Mouse (Mus musculus) embryonic facial prominence, embryonic 13.5 days (tissue): ENCODE data around the gene Npas1. TPM values are rescaled to one million over a fixed set of nuclear protein-coding genes. Genes with fewer than 3 reads are reported as not detected.

Experiments used
- ATAC-seq: fragments of 200-750 bp; cut with Nextera tagmentation; 2 replicates; pipeline ENCODE4 v1.8.0; 2017; ENCODE audit warnings: low read depth; ENCODE audit not compliant: insufficient number of reproducible peaks, insufficient read depth, low FRiP score, low TSS enrichment
- H3K27ac ChIP-seq: fragments of 300-500 bp; sonication (generic); 2 replicates; pipeline ENCODE4 v1.5.1; 2015; ENCODE audit warnings: moderate library complexity, mild to moderate bottlenecking, inconsistent platforms
- H3K27me3 ChIP-seq: fragments of 300-500 bp; sonication (generic); 2 replicates; pipeline ENCODE4 v1.6.1; 2015; ENCODE audit warnings: mild to moderate bottlenecking, inconsistent platforms
- H3K36me3 ChIP-seq: fragments of 300-500 bp; sonication (generic); 2 replicates; pipeline ENCODE4 v1.6.1; 2015; ENCODE audit warnings: mild to moderate bottlenecking, inconsistent platforms
- H3K4me1 ChIP-seq: fragments of 300-500 bp; sonication (generic); 2 replicates; pipeline ENCODE4 v1.6.1; 2015; ENCODE audit warnings: inconsistent platforms
- H3K4me2 ChIP-seq: fragments of 300-500 bp; sonication (generic); 2 replicates; pipeline ENCODE4 v1.6.1; 2015; ENCODE audit warnings: moderate library complexity, mild to moderate bottlenecking, inconsistent platforms
- H3K4me3 ChIP-seq: fragments of 300-500 bp; sonication (generic); 2 replicates; pipeline ENCODE4 v1.5.1; 2015; ENCODE audit warnings: mild to moderate bottlenecking, inconsistent platforms
- H3K9ac ChIP-seq: fragments of 300-500 bp; sonication (generic); 2 replicates; pipeline ENCODE4 v1.6.1; 2015; ENCODE audit warnings: mild to moderate bottlenecking, inconsistent platforms
- H3K9me3 ChIP-seq: fragments of 300-500 bp; sonication (generic); 2 replicates; pipeline ENCODE4 v1.6.1; 2016; ENCODE audit warnings: inconsistent platforms
- WGBS: fragments of 180-500 bp; shearing (Covaris S2); methylation state at CpG from one replicate; pipeline ENCODE4 v1.1.7; 2015; ENCODE audit warnings: mixed read lengths; 5-methylcytosine and 5-hydroxymethylcytosine counted together
- polyA plus RNA-seq: library from polyadenylated mRNA; unstranded; fragments of >200 nt; fragmentation: Nextera tagmentation; extraction: Ambion mirVana; gene quantifications from 2 replicates; pipeline ENCODE4 v1.2.1, GENCODE M21; 2015

Npas1 gene
- polyA plus RNA-seq, 1 experiment from 2014 or later, result 0.42 TPM

DNA sequence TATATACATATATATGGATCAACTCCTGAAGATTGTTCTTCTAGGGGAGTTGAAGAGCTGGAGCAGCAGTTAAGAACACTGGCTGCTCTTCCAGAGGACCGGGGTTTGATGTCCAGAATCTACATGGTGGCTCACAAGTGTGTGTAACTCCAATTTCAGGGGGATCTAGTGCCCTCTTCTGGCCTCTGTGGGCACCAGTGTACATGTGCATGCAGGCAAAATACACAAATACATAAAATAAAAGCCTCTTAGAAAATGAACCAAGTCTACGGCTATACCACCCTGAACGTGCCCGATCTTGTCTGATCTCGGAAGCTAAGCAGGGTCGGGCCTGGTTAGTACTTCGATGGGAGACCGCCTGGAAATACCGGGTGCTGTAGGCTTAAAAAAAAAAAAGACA, 6.0 kb downstream of the Npas1 start:
- ATAC-seq, result no peak
- H3K4me2 ChIP-seq, result no peak overlapping the region
- H3K4me1 ChIP-seq, result peaks cover 17% of the 10 kb centered on the region
- H3K36me3 ChIP-seq, result no peaks in the 10 kb centered on the region
- peaks cover 86% of the 10 kb centered on the region for H3K27me3 ChIP-seq
- no peak overlapping the region for H3K9ac ChIP-seq
- 37% methylated on average over 9 of the region's 9 CpGs for WGBS
- H3K9me3 ChIP-seq, result no peaks in the 10 kb centered on the region; the same call in 1 of the 2 replicates
- H3K4me3 ChIP-seq, result no peak overlapping the region
- no peak overlapping the region for H3K27ac ChIP-seq

DNA sequence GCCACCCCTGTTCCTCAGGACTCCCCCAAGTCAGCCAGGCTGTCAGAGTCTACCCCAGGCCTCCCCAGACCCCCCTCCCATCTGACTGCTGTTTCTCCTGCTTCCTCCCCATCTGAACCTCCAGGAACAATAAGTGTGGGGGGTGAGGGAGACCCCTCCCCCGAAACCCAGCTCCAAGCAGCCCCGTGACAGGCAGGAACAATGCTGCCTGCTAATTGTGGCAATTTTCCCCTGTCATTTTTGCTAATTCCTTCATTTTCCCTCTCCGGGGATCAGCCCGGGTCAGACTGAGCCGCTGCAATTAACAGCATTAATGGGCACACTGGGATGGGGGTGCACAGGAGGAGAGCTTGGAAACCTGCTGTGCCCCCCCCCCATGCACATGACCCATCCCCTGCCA, 9.4 kb downstream of the Npas1 start:
- no peaks in the 10 kb centered on the region for H3K36me3 ChIP-seq
- 9% methylated on average over 5 of the region's 5 CpGs for WGBS
- no peak for ATAC-seq
- no peak overlapping the region for H3K4me3 ChIP-seq
- no peak overlapping the region for H3K4me2 ChIP-seq
- no peak overlapping the region for H3K9ac ChIP-seq
- H3K4me1 ChIP-seq, result no peaks in the 10 kb centered on the region; the same call in 1 of the 2 replicates
- no peaks in the 10 kb centered on the region for H3K9me3 ChIP-seq
- H3K27me3 ChIP-seq, result peaks cover 56% of the 10 kb centered on the region
- H3K27ac ChIP-seq, result no peak overlapping the region

DNA sequence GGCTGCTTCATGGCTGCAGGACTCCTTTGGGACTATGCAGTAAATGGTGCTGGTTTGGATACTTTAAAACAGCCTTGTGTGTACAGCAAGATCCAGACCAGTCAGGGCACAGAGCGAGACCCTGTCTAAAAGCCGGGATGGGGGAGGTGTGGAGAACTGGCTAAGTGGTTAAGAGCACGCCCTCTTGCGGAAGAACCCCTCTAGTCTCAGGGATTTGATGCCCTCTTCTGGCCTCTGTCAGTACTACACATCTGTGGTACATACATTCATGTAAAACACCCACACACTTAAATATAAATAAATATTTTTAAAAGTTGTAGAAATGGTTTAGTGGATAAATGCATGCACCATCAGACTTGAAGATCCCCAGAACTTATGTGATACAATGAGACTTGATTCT, 11.0 kb downstream of the Npas1 start:
- Histone ChIP-seq H3K9ac (no peak overlapping the region), H3K4me1 (no peaks in the 10 kb centered on the region; the same call in 1 of the 2 replicates), H3K36me3 (no peaks in the 10 kb centered on the region), H3K27me3 (peaks cover 41% of the 10 kb centered on the region), H3K27ac (no peak overlapping the region), H3K4me2 (no peak overlapping the region), H3K9me3 (no peaks in the 10 kb centered on the region), H3K4me3 (no peak overlapping the region)
- ATAC-seq, result no peak
- WGBS, result 68% methylated on average over 4 of the region's 4 CpGs

DNA sequence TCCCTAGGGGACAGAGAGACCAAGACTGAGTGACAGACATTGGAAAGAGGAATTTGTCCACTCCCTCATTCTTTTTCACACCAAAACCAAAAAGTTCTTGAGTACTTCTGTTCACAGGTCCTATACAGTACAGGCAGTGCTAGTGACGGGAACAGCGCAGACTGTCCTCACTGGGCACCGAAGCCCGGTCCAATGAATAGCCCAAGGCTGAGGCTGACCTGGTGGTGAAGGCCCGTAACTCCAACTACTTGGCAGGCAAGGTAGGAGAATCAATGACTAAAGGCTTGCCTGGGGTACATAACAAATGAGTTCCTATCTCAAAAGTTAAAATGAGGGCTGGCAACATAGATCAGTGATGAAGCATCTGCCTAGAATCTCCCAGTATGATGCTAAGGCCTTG, 12.0 kb downstream of the Npas1 start:
- Histone ChIP-seq H3K27me3 (peaks cover 36% of the 10 kb centered on the region), H3K9ac (no peak overlapping the region), H3K9me3 (no peaks in the 10 kb centered on the region), H3K27ac (no peak overlapping the region), H3K4me2 (no peak overlapping the region), H3K4me3 (no peak overlapping the region), H3K4me1 (no peaks in the 10 kb centered on the region; the same call in 1 of the 2 replicates), H3K36me3 (no peaks in the 10 kb centered on the region)
- ATAC-seq, result no peak
- WGBS, result 87% methylated on average over 5 of the region's 5 CpGs

DNA sequence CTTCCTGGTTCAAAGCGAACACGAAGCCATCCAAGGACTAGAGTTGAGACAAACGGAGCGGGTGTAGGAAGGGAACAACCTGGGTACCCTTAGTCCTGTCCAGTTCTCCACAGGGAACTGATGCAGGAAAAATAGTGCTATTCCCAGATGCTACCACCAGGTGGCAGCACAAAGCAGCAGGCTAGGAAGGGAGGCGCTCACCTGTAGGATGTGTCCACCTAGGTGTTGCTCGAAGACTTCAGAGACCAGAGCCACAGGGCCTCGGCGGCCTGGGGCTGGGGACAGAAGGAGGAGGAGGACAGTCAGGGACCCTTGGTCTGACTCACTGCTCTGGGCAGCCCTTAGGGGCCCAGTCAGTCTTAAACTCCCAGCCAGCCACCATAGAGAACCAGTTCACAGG, 12.4 kb downstream of the Npas1 start:
- Histone ChIP-seq H3K9me3 (no peaks in the 10 kb centered on the region), H3K4me2 (no peak overlapping the region), H3K27me3 (peaks cover 33% of the 10 kb centered on the region), H3K4me1 (no peaks in the 10 kb centered on the region; the same call in 1 of the 2 replicates), H3K9ac (no peak overlapping the region), H3K4me3 (no peak overlapping the region), H3K36me3 (no peaks in the 10 kb centered on the region), H3K27ac (no peak overlapping the region)
- 6% methylated on average over 8 of the region's 8 CpGs for WGBS
- no peak for ATAC-seq

DNA sequence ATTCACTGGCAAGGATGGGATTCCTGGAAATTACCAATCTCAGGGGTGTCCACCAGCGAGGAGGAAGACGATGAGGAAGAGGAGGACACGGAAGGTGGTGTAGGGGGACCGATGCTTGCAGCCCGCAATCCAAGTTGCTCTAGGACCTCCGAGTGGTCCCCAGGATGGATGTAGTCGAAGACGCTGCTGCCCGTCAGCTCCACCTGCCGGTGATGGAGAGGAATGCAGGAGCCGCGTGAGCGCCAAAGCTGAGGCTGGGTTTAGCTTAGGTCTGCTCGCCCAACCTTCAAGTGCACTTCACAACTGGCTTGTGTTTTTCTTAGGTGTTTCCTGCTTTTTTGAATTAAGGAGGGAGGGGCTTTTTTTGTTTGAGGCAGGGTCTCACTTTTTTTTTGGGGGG, 14.3 kb downstream of the Npas1 start:
- H3K36me3 ChIP-seq, result 0 out of 2 replicates have a peak, but pooled peaks cover 3% of the 10 kb centered on the region
- no peak for ATAC-seq
- WGBS, result 2% methylated on average over 14 of the region's 14 CpGs

DNA sequence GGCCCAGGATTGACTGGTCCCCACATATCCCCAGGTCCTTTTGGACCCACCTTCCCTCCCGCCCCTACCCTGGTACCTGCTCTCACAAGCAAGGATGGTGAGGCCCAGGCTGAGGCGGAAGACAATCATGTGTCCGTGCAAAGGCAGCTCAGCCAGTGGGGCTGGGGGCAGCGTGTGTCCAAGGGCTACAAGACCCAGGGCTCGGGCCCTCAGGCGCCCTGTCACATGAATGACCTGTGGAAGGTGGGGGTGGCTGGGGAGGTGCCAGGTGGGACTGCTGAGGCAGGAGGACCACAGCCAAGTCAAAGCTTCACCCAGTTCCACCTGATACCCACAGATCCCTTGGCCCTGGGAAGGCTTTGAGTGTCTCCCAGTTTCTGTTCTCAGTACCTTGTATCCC, 15.8 kb downstream of the Npas1 start:
- no peak for ATAC-seq
- no peak overlapping the region for H3K4me2 ChIP-seq
- H3K27me3 ChIP-seq, result 0 out of 2 replicates have a peak, but pooled peaks cover 9% of the 10 kb centered on the region
- H3K36me3 ChIP-seq, result peaks cover 9% of the 10 kb centered on the region
- 79% methylated on average over 6 of the region's 6 CpGs for WGBS
- H3K9me3 ChIP-seq, result peaks cover 6% of the 10 kb centered on the region
- H3K4me3 ChIP-seq, result no peak overlapping the region
- no peak overlapping the region for H3K27ac ChIP-seq
- H3K9ac ChIP-seq, result no peak overlapping the region
- no peaks in the 10 kb centered on the region; the same call in 1 of the 2 replicates for H3K4me1 ChIP-seq

More for the DNA sequence above, 14.3 kb downstream of the Npas1 start:
- peaks cover 13% of the 10 kb centered on the region; the same call in 1 of the 2 replicates for H3K27me3 ChIP-seq
- H3K4me1 ChIP-seq, result no peaks in the 10 kb centered on the region; the same call in 1 of the 2 replicates
- H3K9ac ChIP-seq, result no peak overlapping the region
- no peak overlapping the region for H3K4me2 ChIP-seq
- no peak overlapping the region for H3K4me3 ChIP-seq
- H3K9me3 ChIP-seq, result peaks cover 6% of the 10 kb centered on the region
- no peak overlapping the region for H3K27ac ChIP-seq

DNA sequence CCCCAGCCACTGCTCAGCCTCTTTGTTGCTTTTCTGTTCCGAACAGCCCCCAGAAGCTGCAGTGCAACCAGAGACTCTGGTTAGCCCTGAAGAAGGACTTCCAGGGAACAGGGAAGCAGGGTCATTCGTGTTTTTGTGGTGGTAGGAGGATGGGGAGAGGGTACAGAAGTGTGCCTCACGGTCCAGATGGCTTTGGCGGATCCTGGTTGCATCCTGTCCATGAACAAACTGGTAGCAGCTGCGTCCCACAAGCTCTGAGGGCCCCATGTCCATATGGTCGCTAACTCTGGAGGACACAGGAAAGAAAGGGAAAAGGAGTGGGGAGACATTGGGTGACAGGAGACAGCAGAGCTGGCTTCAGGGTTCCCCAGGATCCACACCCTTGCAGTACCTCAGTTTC, 16.4 kb downstream of the Npas1 start:
- Histone ChIP-seq H3K27ac (no peak overlapping the region), H3K4me2 (no peak overlapping the region), H3K9ac (no peak overlapping the region), H3K36me3 (peaks cover 14% of the 10 kb centered on the region), H3K4me1 (no peaks in the 10 kb centered on the region; the same call in 1 of the 2 replicates), H3K4me3 (no peak overlapping the region), H3K9me3 (peaks cover 6% of the 10 kb centered on the region), H3K27me3 (0 out of 2 replicates have a peak, but pooled peaks cover 9% of the 10 kb centered on the region)
- ATAC-seq, result no peak
- WGBS, result 62% methylated on average over 6 of the region's 6 CpGs

DNA sequence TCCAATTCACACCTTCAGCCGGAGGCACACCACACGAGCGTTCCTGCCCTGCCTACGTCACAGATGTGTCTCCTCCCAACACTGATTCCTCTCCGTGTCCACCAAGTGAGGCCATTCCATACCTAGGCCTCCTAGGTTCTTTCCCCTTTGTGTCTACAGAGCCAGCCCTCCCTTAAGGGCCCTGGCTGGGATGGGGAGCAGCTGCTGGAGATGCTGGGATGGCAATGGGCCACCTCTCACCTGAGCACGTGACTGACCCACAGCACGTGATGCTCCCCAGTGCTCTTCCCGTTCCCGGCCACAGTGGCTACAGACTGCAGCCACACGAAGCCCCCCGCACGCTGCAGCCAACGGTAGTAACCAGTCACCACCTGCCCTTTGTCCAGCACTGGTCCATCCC, 17.0 kb downstream of the Npas1 start:
- no peak for ATAC-seq
- no peak overlapping the region for H3K27ac ChIP-seq
- 68% methylated on average over 13 of the region's 13 CpGs for WGBS

DNA sequence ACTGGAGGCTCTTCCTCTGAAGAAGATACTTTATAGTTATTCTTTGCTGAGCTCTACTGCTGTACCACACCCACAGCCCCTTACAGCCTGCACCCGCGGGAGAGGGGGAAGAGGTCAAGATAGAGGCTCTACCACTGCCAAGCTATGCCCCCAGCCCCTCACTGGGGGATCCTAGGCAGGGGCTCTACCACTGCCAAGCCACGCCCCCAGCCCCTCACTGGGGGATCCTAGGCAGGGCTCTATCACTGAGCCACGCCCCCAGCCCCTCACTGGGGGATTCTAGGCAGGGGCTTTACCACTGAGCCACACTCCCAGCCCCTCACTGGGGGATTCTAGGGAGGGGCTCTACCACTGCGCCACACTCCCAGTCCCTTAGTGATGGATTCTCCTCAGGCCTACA, 21.2 kb downstream of the Npas1 start:
- H3K27ac ChIP-seq, result no peak overlapping the region
- H3K4me1 ChIP-seq, result peaks cover 10% of the 10 kb centered on the region
- H3K4me3 ChIP-seq, result no peak overlapping the region
- 0 out of 2 replicates have a peak, but pooled peaks cover 5% of the 10 kb centered on the region for H3K27me3 ChIP-seq
- H3K36me3 ChIP-seq, result peaks cover 26% of the 10 kb centered on the region
- H3K4me2 ChIP-seq, result no peak overlapping the region
- no peak overlapping the region for H3K9ac ChIP-seq
- H3K9me3 ChIP-seq, result peaks cover 6% of the 10 kb centered on the region
- no peak for ATAC-seq
- WGBS, result 81% methylated on average over 5 of the region's 5 CpGs

More for the DNA sequence above, 17.0 kb downstream of the Npas1 start:
- Histone ChIP-seq H3K9me3 (peaks cover 6% of the 10 kb centered on the region), H3K36me3 (peaks cover 20% of the 10 kb centered on the region), H3K4me3 (no peak overlapping the region), H3K4me1 (no peaks in the 10 kb centered on the region; the same call in 1 of the 2 replicates), H3K27me3 (0 out of 2 replicates have a peak, but pooled peaks cover 9% of the 10 kb centered on the region), H3K4me2 (no peak overlapping the region), H3K9ac (no peak overlapping the region)

DNA sequence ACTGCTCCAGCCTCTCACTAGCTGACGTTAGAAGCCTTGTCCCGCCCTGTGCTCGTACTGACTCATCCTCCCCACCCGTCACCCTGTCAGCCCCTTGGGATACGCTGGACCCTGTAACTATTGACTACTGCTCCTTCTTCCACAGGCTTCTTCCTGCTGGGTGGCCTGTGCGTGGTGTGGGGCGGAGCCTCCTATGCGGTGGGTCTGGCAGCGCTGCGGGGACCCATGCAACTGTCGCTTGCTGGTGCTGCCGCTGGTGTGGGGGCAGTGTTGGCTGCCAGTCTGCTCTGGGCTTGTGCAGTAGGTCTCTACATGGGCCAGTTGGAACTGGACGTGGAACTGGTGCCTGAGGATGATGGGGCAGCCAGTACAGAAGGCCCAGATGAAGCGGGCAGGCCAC, 22.5 kb downstream of the Npas1 start:
- 94% methylated on average over 14 of the region's 14 CpGs for WGBS
- no peak overlapping the region for H3K4me3 ChIP-seq

DNA sequence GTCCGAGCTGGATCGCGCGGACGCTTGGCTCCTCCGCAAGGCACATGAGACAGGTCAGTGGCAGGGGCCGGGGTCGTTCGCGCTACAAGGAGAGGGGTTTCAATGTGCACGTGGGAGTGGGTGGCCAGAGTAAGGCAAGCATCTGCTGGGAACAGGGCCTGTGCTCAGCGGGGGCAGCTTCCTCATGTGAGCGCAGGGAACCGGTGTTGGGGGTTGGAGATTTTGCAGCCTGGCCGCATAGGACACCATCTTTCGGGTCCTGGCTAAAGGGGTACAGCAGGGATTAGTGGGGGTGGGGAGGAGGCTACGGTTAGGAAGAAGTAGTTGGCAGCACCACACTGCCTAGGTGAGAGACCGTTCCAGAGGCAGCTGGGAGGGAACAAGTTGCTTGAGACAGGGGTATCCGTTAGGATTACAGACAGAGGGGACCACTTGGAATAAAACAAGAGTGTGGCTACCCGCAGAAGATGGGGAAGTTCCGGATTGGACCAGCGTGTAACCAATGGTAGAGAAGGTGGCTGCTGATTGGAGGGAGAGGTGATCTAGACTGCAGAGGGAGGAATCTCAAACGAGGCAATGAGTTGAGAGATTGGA, 24.3 kb downstream of the Npas1 start:
- Histone ChIP-seq H3K4me1 (peaks cover 10% of the 10 kb centered on the region), H3K4me3 (peak overlapping the region; percentile 76), H3K4me2 (peak overlapping the region; percentile 93), H3K36me3 (peaks cover 23% of the 10 kb centered on the region), H3K9me3 (no peaks in the 10 kb centered on the region), H3K27me3 (no peaks in the 10 kb centered on the region), H3K9ac (peak overlapping the region; percentile 77), H3K27ac (peak overlapping the region; percentile 51)
- ATAC-seq, result 0 out of 2 replicates have a peak, but pooled peaks have one; percentile 48
- WGBS, result under 1% methylated on average over 23 of the region's 23 CpGs

More for the DNA sequence above, 22.5 kb downstream of the Npas1 start:
- Histone ChIP-seq H3K9ac (no peak overlapping the region), H3K27ac (no peak overlapping the region), H3K4me2 (no peak overlapping the region), H3K27me3 (no peaks in the 10 kb centered on the region), H3K36me3 (peaks cover 26% of the 10 kb centered on the region), H3K4me1 (peaks cover 10% of the 10 kb centered on the region), H3K9me3 (peaks cover 6% of the 10 kb centered on the region)
- no peak for ATAC-seq
